Mouse (Mus musculus) intestine, embryonic 16.5 days (tissue): Measurements from ENCODE around the gene Dnajc27. TPM values are rescaled to one million over a fixed set of nuclear protein-coding genes. Genes with fewer than 3 reads are reported as not detected.
A peak's percentile ranks its signal among the peaks of the same experiment; 100 is the strongest.

Source experiments
- ATAC-seq: fragments of 200-750 bp; cut with Nextera tagmentation; 2 replicates; pipeline ENCODE4 v1.8.0; 2017; ENCODE audit warnings: moderate TSS enrichment, moderate library complexity
- H3K27ac ChIP-seq: fragments of 300-500 bp; sonication (generic); 2 replicates; pipeline ENCODE4 v1.5.1; 2014; ENCODE audit warnings: mild to moderate bottlenecking, low read length
- H3K27me3 ChIP-seq: fragments of 300-500 bp; sonication (generic); replicated peaks from 2 replicates; pipeline ENCODE4 v1.6.1; 2014; ENCODE audit warnings: low read length, control low read depth, mixed read lengths; ENCODE audit not compliant: control insufficient read depth, insufficient read depth
- H3K36me3 ChIP-seq: fragments of 300-500 bp; sonication (generic); 2 replicates; pipeline ENCODE4 v1.6.1; 2014; ENCODE audit warnings: low read length, control low read depth; ENCODE audit not compliant: control insufficient read depth, insufficient read depth
- H3K4me1 ChIP-seq: fragments of 300-500 bp; sonication (generic); 2 replicates; pipeline ENCODE4 v1.6.1; 2014; ENCODE audit warnings: low read length, control low read depth, mixed read lengths; ENCODE audit not compliant: control insufficient read depth, insufficient read depth
- H3K4me2 ChIP-seq: fragments of 300-500 bp; sonication (generic); 2 replicates; pipeline ENCODE4 v1.6.1; 2014; ENCODE audit warnings: low read depth, low read length, control low read depth
- H3K4me3 ChIP-seq: fragments of 300-500 bp; sonication (generic); 2 replicates; pipeline ENCODE4 v1.5.1; 2014; ENCODE audit warnings: mild to moderate bottlenecking, low read length
- H3K9ac ChIP-seq: fragments of 300-500 bp; sonication (generic); 2 replicates; pipeline ENCODE4 v1.6.1; 2014; ENCODE audit warnings: low read depth, low read length
- H3K9me3 ChIP-seq: fragments of 300-500 bp; sonication (generic); 2 replicates; pipeline ENCODE4 v1.6.1; 2016; ENCODE audit warnings: low read length, control low read depth; ENCODE audit not compliant: control insufficient read depth
- WGBS: fragments of 180-500 bp; shearing (Covaris S2); extraction: QIAGEN DNeasy Blood & Tissue Kit; methylation state at CpG from one replicate; pipeline ENCODE4 v1.1.7; 2014; 5-methylcytosine and 5-hydroxymethylcytosine counted together
- polyA plus RNA-seq: library from polyadenylated mRNA; unstranded; fragments of >200 nt; fragmentation: Nextera tagmentation; extraction: Ambion mirVana; gene quantifications from 2 replicates; pipeline ENCODE4 v1.2.1, GENCODE M21; 2015

Dnajc27 gene
- polyA plus RNA-seq, 1 experiment from 2014 or later: 3.7 TPM

DNA sequence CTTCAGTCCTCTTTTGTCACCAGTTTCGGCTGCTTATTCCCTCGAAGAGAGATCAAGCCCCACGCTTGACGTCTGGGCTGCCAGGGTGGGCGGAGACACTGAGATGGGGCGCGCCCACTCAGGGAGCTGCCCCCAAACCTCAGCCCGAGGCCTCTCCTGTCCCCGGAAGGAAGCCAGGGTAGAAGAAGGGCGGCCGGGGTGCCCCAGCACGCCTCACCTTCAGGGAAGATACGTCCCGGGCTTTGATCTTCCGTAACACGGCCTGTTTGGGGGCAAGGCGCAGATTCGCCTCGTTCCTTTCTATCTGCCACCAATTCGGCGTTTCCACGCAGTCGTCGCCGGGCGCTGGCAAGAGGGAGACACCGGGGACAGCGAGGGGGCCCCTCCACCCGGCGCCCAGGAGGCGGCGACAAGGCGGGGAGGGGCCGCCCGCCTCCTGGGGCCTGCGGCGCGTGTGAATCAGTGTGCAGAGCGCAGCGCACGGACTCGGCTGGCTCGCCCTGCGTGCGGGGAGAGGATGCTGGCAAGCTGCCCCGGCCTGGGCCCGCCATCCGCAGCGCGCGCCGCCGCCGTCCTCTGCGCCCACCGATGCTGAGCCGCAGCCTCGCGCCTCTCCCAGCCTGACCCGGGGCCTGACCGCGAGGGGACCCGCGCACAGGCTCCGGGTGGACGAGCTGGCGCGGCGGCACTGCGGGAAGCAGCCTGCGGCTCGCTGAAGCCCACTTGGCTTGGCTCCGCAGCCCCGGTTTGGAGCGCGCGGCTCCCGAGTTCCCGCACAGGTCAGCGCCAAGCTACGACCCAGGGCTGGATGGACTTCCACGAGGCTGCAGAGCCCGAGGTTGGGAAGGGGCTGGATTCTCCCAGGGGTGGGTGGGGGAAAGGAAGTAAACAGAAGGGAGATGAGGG, 50.8 kb downstream of the Dnajc27 start, which contains the start of gene Adcy3:
Gene Adcy3 (plus strand): TSS at position 163 of the 906 bp plus-strand sequence.
- WGBS: under 1% methylated on average over 70 of the region's 83 CpGs
- ATAC-seq: peak; percentile 94

DNA sequence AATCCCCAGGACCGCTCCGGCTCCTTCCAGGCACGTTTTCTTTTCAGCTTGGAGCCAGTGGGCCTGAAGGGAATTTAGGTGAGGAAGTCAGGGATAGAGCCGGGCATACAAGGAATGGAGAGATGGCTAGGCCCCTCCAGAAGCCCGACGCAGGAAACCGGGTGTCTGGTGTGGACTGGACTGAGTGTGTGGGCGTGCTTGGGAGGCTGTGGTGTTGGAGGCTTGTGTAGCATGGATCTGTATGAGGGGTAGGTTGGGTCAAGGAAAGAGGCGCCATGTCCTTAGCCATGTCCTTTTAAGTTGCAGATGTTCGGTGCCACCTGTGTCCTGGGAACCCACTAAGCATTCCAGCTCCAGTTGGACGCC, 51.4 kb downstream of the Dnajc27 start:
- Histone ChIP-seq H3K27ac (0 out of 2 replicates have a peak overlapping the region, but pooled peaks have one; percentile 35), H3K4me3 (peak overlapping the region; percentile 64), H3K4me1 (peaks cover 18% of the 10 kb centered on the region), H3K9ac (peak overlapping the region; percentile 70), H3K36me3 (no peaks in the 10 kb centered on the region), H3K27me3 (no peaks in the 10 kb centered on the region), H3K9me3 (peaks cover 3% of the 10 kb centered on the region; the same call in 1 of the 2 replicates), H3K4me2 (peak overlapping the region; percentile 96)
- ATAC-seq: peak; percentile 27; the same call in 1 of the 2 replicates
- WGBS: 27% methylated on average over 11 of the region's 11 CpGs

More for the DNA sequence above, 50.8 kb downstream of the Dnajc27 start, which contains the start of gene Adcy3:
- H3K4me1 ChIP-seq: peaks cover 18% of the 10 kb centered on the region
- peak within 1 kb of the TSS; percentile 96 for H3K4me2 ChIP-seq
- H3K27me3 ChIP-seq: no peaks in the 10 kb centered on the region
- peak within 1 kb of the TSS; percentile 64 for H3K4me3 ChIP-seq
- H3K27ac ChIP-seq: 0 out of 2 replicates have a peak within 1 kb of the TSS, but pooled peaks have one; percentile 35
- H3K9ac ChIP-seq: peak within 1 kb of the TSS; percentile 70
- peaks cover 3% of the 10 kb centered on the region; the same call in 1 of the 2 replicates for H3K9me3 ChIP-seq
- H3K36me3 ChIP-seq: no peaks in the 10 kb centered on the region

GRCm38 (mm10) chr12:4143179-4143578, 60.8 kb downstream of the Dnajc27 start:
- Histone ChIP-seq H3K4me3 (no peak overlapping the region), H3K27ac (no peak overlapping the region), H3K4me2 (no peak overlapping the region), H3K36me3 (no peaks in the 10 kb centered on the region), H3K9me3 (no peaks in the 10 kb centered on the region), H3K27me3 (no peaks in the 10 kb centered on the region), H3K9ac (no peak overlapping the region), H3K4me1 (no peaks in the 10 kb centered on the region)
- WGBS: 89% methylated on average over 5 of the region's 5 CpGs
- no peak for ATAC-seq

- Histone ChIP-seq H3K4me2 (no peak overlapping the region), H3K36me3 (no peaks in the 10 kb centered on the region), H3K9ac (no peak overlapping the region), H3K4me1 (0 out of 2 replicates have a peak, but pooled peaks cover 2% of the 10 kb centered on the region), H3K27me3 (no peaks in the 10 kb centered on the region), H3K9me3 (no peaks in the 10 kb centered on the region), H3K4me3 (no peak overlapping the region), H3K27ac (no peak overlapping the region)
- 77% methylated on average over 2 of the region's 2 CpGs for WGBS
- ATAC-seq: no peak
Measured at GRCm38 (mm10) chr12:4150936-4151335, 68.6 kb downstream of the Dnajc27 start.

DNA sequence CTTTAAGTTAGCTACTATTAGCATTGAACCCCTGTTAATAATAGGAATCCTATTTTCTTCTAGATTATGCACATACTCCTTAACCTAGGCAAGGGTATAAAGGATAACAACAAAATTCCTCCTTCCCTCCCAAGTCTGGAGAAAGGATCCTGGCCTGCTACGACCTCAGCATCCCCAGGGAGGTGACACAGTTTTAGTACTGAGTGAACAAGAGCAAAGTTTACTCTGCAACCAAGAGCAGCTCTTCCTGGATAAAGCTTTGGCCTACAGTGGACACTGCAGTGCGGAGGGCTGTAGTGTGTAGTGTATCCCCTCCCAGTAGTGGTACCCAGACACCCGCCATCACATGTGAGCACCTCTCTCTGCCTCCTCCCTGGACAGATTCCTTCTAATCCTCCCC, 69.6 kb downstream of the Dnajc27 start:
- Histone ChIP-seq H3K27me3 (no peaks in the 10 kb centered on the region), H3K27ac (no peak overlapping the region), H3K4me3 (no peak overlapping the region), H3K9me3 (no peaks in the 10 kb centered on the region), H3K9ac (no peak overlapping the region), H3K4me2 (no peak overlapping the region), H3K36me3 (no peaks in the 10 kb centered on the region), H3K4me1 (0 out of 2 replicates have a peak, but pooled peaks cover 2% of the 10 kb centered on the region)
- WGBS: 81% methylated on average over 3 of the region's 3 CpGs
- no peak for ATAC-seq

DNA sequence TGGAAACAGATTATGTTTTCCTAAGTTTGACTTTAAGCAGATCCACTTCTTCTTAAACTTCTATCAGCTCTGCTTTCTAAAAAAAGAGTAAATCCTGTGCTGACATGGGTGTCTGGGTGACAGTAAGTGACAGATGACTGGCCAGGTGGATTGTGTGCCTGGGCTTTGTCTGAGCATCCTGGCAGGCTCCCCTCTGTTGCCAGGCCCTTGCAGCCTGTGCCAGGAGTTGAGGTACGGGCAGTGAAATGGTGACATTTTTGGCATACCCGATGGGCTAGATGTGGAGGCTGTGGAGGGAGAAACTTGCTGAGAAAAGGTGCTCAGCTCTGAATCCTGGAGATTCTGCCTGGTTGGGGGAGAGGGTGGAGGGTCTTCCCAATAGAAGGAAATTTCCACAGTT, 75.1 kb downstream of the Dnajc27 start:
- no peak overlapping the region for H3K27ac ChIP-seq

DNA sequence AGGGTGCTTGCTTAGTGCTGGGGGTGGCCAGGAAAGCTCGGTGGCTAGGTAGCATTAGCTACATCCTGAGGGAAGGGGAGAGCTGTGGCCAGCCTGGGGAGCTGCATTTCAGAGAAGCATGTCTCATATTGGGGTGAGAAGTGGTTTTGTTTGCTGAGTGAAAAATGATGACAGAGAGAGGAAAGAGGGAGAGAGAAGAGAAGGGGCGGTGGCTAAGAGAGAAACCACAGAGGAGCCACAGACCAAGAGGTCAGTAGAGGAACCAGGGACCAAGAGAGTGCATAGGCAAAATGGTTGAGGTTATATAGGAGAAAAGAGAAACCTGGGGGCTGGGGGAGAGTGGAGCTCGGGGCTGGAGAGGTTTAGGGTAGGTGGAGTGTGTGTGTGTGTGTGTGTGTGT, 75.8 kb downstream of the Dnajc27 start:
- Histone ChIP-seq H3K4me3 (no peak overlapping the region), H3K9me3 (no peaks in the 10 kb centered on the region), H3K27ac (no peak overlapping the region), H3K27me3 (no peaks in the 10 kb centered on the region), H3K36me3 (no peaks in the 10 kb centered on the region), H3K4me1 (no peaks in the 10 kb centered on the region), H3K9ac (no peak overlapping the region), H3K4me2 (no peak overlapping the region)
- ATAC-seq: no peak
- 90% methylated on average over 3 of the region's 3 CpGs for WGBS

More for the DNA sequence above, 75.1 kb downstream of the Dnajc27 start:
- Histone ChIP-seq H3K4me2 (no peak overlapping the region), H3K27me3 (no peaks in the 10 kb centered on the region), H3K36me3 (no peaks in the 10 kb centered on the region), H3K4me1 (no peaks in the 10 kb centered on the region), H3K9ac (no peak overlapping the region), H3K4me3 (no peak overlapping the region), H3K9me3 (no peaks in the 10 kb centered on the region)
- WGBS: 79% methylated on average over 2 of the region's 2 CpGs
- no peak for ATAC-seq

- no peak overlapping the region for H3K4me3 ChIP-seq
- H3K4me1 ChIP-seq: no peaks in the 10 kb centered on the region
- WGBS: 72% methylated on average over 7 of the region's 7 CpGs
- no peak overlapping the region for H3K4me2 ChIP-seq
- peak; percentile 96 for ATAC-seq
- H3K36me3 ChIP-seq: no peaks in the 10 kb centered on the region
- H3K9ac ChIP-seq: no peak overlapping the region
- no peaks in the 10 kb centered on the region for H3K27me3 ChIP-seq
- no peaks in the 10 kb centered on the region for H3K9me3 ChIP-seq
- H3K27ac ChIP-seq: peak overlapping the region; percentile 51
Measured at GRCm38 (mm10) chr12:4158868-4159632, 76.7 kb downstream of the Dnajc27 start.
